Mouse (Mus musculus) C2C12 (cell line): Measurements from ENCODE around the gene Tcte2.

Source experiments
- CTCF ChIP-seq: IDR thresholded peaks from one replicate; pipeline ENCODE4 v1.5.1; 2011; ENCODE audit not compliant: control insufficient read depth, insufficient read depth, insufficient read length
- MAX ChIP-seq: IDR thresholded peaks from one replicate; pipeline ENCODE4 v1.6.1; 2011; ENCODE audit warnings: mild to moderate bottlenecking, control low read depth
- MYOG ChIP-seq: IDR thresholded peaks from one replicate; pipeline ENCODE4 v1.6.1; 2011; ENCODE audit not compliant: control insufficient read depth, insufficient read length; ENCODE audit errors: extremely low read depth
- USF1 ChIP-seq: IDR thresholded peaks from one replicate; pipeline ENCODE4 v1.6.1; 2011; ENCODE audit warnings: low read depth, mild to moderate bottlenecking, control low read depth, moderate library complexity

GRCm38 (mm10) chr17:13670227-13670626 lies 91.4 kb downstream of the Tcte2 start:
- TF ChIP-seq USF1 (no peak), CTCF (no peak), MAX (no peak), MYOG (no peak)
